Mouse (Mus musculus) hindbrain, embryonic 14.5 days (tissue): ENCODE results near the gene Aqp2. TPM values are rescaled to one million over a fixed set of nuclear protein-coding genes. Genes with fewer than 3 reads are reported as not detected.

Experiments
- ATAC-seq: fragments of 200-750 bp; cut with Nextera tagmentation; 2 replicates; pipeline ENCODE4 v1.8.0; 2017; ENCODE audit warnings: moderate number of reproducible peaks, mild to moderate bottlenecking, moderate TSS enrichment, moderate library complexity; ENCODE audit not compliant: low FRiP score
- DNase-seq: peaks from one replicate; pipeline ENCODE4 v3.0.0-alpha.2; 2015; ENCODE audit warnings: low spot score
- H3K27ac ChIP-seq: fragments of 300-500 bp; sonication (generic); 2 replicates; pipeline ENCODE4 v1.5.1; 2014; ENCODE audit warnings: mild to moderate bottlenecking, moderate library complexity
- H3K27me3 ChIP-seq: fragments of 300-500 bp; sonication (generic); 2 replicates; pipeline ENCODE4 v1.6.1; 2014; ENCODE audit warnings: mild to moderate bottlenecking, low read length, mixed read lengths; ENCODE audit not compliant: control insufficient read depth, insufficient read depth
- H3K36me3 ChIP-seq: fragments of 300-500 bp; sonication (generic); replicated peaks from 2 replicates; pipeline ENCODE4 v1.6.1; 2014; ENCODE audit not compliant: control insufficient read depth, insufficient read depth
- H3K4me1 ChIP-seq: fragments of 300-500 bp; sonication (generic); replicated peaks from 2 replicates; pipeline ENCODE4 v1.6.1; 2014; ENCODE audit warnings: antibody characterized with exemption, low read length, mixed read lengths; ENCODE audit not compliant: control insufficient read depth, insufficient read depth
- H3K4me2 ChIP-seq: fragments of 300-500 bp; sonication (generic); replicated peaks from 2 replicates; pipeline ENCODE4 v1.6.1; 2014; ENCODE audit warnings: mild to moderate bottlenecking, moderate library complexity
- H3K4me3 ChIP-seq: fragments of 300-500 bp; sonication (generic); replicated peaks from 2 replicates; pipeline ENCODE4 v1.5.1; 2014; ENCODE audit warnings: mild to moderate bottlenecking, low read length
- H3K9ac ChIP-seq: fragments of 300-500 bp; sonication (generic); 2 replicates; pipeline ENCODE4 v1.6.1; 2014
- H3K9me3 ChIP-seq: fragments of 300-500 bp; sonication (generic); 2 replicates; pipeline ENCODE4 v1.6.1; 2016; ENCODE audit warnings: low read length; ENCODE audit not compliant: control insufficient read depth
- WGBS: fragments of 180-500 bp; shearing (Covaris S2); extraction: QIAGEN DNeasy Blood & Tissue Kit; methylation state at CpG from one replicate; pipeline ENCODE4 v1.1.7; 2014; 5-methylcytosine and 5-hydroxymethylcytosine counted together
- polyA plus RNA-seq: library from polyadenylated mRNA; unstranded; fragments of >200 nt; fragmentation: Nextera tagmentation; extraction: Ambion mirVana; gene quantifications from 2 replicates; pipeline ENCODE4 v1.2.1, GENCODE M21; 2014

Gene Aqp2
- polyA plus RNA-seq, 1 experiment from 2014 or later = not detected

DNA sequence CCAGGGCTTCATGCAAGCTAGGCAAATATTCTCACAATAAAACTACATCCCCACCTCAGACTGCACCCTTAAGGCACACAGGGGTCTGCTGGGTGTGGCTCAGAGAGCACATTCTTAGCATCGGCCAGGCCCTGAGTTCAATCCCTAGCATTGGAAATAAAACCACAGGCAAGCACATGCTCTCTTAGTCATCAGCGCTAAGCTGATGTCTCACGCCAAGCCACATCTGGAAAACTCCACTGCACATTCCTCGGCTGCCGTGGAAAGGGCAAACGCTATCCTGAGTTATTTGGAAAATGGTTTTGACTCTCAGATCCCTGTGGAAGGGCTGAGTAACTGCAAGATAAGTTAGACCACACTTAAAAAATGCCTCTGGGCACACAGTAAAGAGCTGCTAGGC, 25.1 kb upstream of the Aqp2 start:
- Histone ChIP-seq H3K27me3 (no peaks in the 10 kb centered on the region), H3K4me3 (no peak overlapping the region), H3K9ac (no peak overlapping the region), H3K4me1 (no peaks in the 10 kb centered on the region), H3K4me2 (no peak overlapping the region), H3K36me3 (no peaks in the 10 kb centered on the region), H3K27ac (no peak overlapping the region), H3K9me3 (no peaks in the 10 kb centered on the region)
- no peak for ATAC-seq
- no peak for DNase-seq
- 77% methylated on average over 6 of the region's 6 CpGs for WGBS

DNA sequence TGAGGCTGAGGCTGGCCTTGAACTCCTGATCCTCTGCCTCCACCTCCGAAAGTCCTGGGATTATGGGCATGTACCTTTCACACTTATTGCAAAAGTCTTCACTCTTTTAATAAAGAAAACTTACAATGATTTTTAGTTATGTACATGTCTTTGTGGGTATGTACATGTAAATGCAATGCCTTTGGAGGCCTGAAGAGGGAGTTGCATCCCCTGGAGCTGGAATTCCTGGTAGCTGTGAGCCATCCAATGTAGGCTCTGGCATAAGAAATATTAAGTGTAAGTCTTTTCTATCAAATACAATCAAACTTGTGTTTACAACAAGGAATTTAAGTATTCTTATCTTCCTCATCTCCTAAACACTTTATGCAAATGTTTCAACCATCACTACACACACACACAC, 19.9 kb upstream of the Aqp2 start:
- Histone ChIP-seq H3K9me3 (no peaks in the 10 kb centered on the region), H3K27me3 (no peaks in the 10 kb centered on the region), H3K4me1 (no peaks in the 10 kb centered on the region), H3K4me3 (no peak overlapping the region), H3K27ac (no peak overlapping the region), H3K4me2 (no peak overlapping the region), H3K9ac (no peak overlapping the region), H3K36me3 (no peaks in the 10 kb centered on the region)
- 93% methylated on average over 1 of the region's 1 CpGs for WGBS
- ATAC-seq = no peak
- no peak for DNase-seq

DNA sequence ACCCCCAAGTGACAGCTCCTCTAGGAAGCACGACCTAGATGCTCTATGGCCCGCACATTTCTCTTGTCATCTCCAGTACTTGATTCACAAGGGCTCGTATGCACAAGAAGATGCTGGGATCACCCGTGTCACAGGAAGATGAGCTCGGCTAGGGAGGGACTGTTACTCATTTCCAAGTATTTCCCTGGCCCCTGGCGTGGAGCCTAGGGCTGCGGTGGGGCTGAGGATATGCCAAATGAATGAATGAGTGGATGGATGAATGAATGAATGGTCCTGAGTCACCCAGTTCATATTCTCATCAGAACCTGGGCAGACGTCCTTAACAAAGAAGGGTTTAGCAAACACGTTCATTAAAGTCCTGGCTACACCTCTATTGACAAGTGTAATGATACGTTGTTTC, 18.6 kb upstream of the Aqp2 start:
- no peak overlapping the region for H3K4me3 ChIP-seq
- 81% methylated on average over 10 of the region's 10 CpGs for WGBS
- no peaks in the 10 kb centered on the region for H3K9me3 ChIP-seq
- H3K9ac ChIP-seq = no peak overlapping the region
- H3K36me3 ChIP-seq = no peaks in the 10 kb centered on the region
- H3K4me1 ChIP-seq = no peaks in the 10 kb centered on the region
- no peaks in the 10 kb centered on the region for H3K27me3 ChIP-seq
- no peak overlapping the region for H3K27ac ChIP-seq
- DNase-seq = no peak
- H3K4me2 ChIP-seq = no peak overlapping the region
- no peak for ATAC-seq

DNA sequence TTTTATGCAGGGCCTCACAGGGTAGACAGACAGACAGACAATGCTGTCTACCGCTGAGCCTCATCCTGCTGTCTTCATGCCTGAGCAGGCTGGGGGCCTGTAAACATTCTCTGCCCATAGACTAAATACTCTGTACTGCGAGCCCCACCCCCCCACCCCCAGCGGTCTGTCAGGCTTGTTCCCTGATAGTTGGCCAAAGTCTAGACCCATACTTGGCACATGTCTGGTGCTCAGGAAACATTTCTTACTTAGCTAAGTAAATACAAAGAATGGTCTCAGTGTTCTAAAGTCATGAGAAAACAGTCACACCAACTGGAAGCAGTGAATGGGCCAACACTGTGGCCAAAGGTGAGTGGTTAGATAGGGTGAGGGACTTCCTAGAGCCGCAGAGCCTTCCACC, 11.5 kb upstream of the Aqp2 start:
- H3K9me3 ChIP-seq = no peaks in the 10 kb centered on the region
- no peak overlapping the region for H3K27ac ChIP-seq
- no peak for DNase-seq
- H3K4me2 ChIP-seq = no peak overlapping the region
- no peaks in the 10 kb centered on the region for H3K4me1 ChIP-seq
- H3K27me3 ChIP-seq = no peaks in the 10 kb centered on the region
- 66% methylated on average over 4 of the region's 4 CpGs for WGBS
- H3K36me3 ChIP-seq = no peaks in the 10 kb centered on the region
- no peak for ATAC-seq
- no peak overlapping the region for H3K4me3 ChIP-seq
- no peak overlapping the region for H3K9ac ChIP-seq

DNA sequence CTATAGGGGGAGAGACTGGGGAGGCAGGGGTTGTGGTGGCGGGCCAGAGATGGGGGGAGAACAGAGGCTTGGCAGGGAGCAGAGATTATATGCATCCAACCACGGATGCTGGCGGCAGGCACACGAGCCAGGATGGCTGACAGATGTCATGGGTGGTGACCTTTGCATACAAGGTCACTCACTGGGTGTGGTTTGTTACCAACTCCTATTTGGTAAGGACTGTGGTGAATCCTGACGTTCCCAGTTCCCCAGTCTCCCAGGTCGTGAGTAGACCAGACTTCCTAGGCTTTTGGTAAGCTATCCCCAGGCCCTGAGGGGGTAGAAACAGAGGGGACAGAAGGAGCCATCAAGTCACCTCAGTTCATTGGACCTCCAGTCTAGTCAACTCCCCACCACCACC, 10.2 kb upstream of the Aqp2 start:
- DNase-seq (no peak), ATAC-seq (no peak)
- no peak overlapping the region for H3K4me2 ChIP-seq
- H3K9me3 ChIP-seq = no peaks in the 10 kb centered on the region
- H3K4me1 ChIP-seq = no peaks in the 10 kb centered on the region
- no peaks in the 10 kb centered on the region for H3K36me3 ChIP-seq
- H3K4me3 ChIP-seq = no peak overlapping the region
- H3K27ac ChIP-seq = no peak overlapping the region
- WGBS = 58% methylated on average over 6 of the region's 6 CpGs
- no peak overlapping the region for H3K9ac ChIP-seq
- no peaks in the 10 kb centered on the region for H3K27me3 ChIP-seq

DNA sequence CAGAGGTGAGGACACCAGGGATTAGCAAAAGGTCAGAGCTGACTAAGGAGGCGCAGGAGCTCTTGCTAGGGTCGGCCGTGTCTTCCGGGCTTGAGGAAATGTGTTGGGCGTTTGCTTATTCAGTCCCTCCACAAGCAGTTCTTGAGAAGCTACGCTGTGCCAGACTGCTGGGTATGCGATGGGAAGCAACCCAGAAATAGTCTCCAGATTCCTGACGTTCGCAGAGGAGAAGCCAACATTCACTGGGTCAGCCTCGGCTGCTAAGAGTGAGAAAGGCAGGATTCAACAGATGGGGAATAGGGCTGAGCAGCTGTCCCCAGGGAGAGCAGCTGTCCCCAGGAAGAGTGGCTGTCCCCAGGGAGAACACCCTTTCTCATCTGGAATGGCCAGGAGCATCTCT, 9.7 kb upstream of the Aqp2 start:
- ATAC-seq (no peak), DNase-seq (no peak)
- H3K27ac ChIP-seq = no peak overlapping the region
- H3K9me3 ChIP-seq = no peaks in the 10 kb centered on the region
- 90% methylated on average over 10 of the region's 10 CpGs for WGBS
- no peaks in the 10 kb centered on the region for H3K36me3 ChIP-seq
- H3K9ac ChIP-seq = no peak overlapping the region
- no peaks in the 10 kb centered on the region for H3K4me1 ChIP-seq
- H3K27me3 ChIP-seq = no peaks in the 10 kb centered on the region
- H3K4me3 ChIP-seq = no peak overlapping the region
- no peak overlapping the region for H3K4me2 ChIP-seq

DNA sequence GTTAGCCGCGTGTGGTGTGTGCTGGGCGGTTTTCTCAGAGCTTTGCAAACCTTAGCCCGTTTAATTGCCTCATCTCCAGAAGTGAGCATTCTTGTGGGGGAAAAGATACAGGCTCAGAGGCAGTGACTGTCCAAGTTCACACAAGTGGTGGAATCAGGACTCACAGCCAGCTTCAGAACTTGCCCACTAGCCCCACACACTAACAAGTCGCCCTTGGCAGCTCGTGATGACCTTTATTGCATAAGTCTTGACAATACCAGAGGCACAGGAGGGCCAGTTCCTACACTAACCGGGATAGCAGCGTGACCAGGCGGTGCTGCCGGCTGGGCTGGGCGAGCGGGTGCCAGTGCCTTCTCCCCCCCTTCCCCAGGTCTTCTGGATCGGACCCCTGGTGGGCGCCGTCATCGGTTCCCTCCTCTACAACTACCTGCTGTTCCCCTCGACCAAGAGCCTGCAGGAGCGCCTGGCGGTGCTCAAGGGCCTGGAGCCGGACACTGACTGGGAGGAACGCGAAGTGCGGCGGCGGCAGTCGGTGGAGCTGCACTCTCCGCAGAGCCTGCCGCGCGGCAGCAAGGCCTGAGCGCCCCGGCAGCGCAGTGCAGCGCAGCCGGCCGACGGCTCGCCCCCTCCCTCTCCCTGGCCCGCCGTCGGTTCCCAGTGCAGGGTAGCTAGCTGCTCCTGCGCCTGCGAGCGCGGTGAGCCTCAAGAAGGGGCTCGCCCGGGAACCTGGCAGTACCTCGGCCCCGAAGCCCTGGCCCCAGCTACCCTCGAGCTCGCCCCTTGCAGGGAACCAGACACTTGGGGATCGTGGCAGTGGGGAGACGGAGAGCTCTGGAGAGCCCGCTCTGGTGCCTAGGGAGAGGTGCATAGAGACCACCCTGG, 4.8 kb downstream of the Aqp2 start:
- 3% methylated on average over 40 of the region's 54 CpGs for WGBS
- Histone ChIP-seq H3K36me3 (no peaks in the 10 kb centered on the region), H3K4me3 (peak overlapping the region; percentile 20), H3K4me1 (peaks cover 10% of the 10 kb centered on the region), H3K4me2 (peak overlapping the region; percentile 50), H3K27ac (no peak overlapping the region), H3K9ac (peak overlapping the region; percentile 44; the same call in 1 of the 2 replicates), H3K27me3 (peaks cover 72% of the 10 kb centered on the region), H3K9me3 (no peaks in the 10 kb centered on the region)
- DNase-seq = no peak
- ATAC-seq = peak; percentile 41; the same call in 1 of the 2 replicates

DNA sequence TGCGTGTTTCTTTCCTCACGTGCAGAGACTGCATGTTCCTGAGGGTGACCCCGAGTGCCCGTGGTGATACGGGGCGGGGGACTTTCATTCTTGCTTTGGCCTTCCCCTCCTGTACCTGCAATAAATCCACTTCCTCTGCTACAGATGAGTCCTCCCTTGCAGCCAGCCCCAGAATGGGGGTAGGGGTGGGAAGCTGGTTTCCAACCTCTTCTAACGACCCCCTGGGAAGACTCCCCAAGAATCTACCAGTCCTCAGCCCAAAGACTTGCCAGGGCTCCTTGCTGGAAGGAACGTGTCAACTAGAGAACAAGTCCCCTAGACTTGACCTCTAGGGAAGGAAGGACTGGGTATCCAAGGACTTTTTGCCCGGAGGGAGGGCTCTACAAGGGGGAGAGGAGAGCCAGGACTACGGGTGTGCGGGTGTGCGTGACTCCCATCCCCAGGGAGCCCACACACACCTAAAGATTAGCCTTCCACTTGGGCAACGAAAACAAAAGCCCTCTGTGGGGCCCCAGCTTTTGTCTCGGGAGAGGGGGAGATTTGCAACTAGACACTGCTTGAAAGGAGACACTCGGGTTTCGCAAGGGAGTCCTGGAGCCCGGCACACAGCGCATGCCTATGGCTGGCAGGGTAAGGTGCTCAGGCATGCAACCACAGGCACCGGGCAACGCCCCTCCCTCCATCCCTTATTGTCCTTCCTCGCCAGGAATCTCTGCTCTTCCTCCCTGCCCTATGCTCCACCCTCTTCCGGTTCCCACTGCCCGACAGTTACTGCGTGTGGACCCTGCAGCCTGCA, 5.8 kb downstream of the Aqp2 start:
- H3K9ac ChIP-seq = peak overlapping the region; percentile 9; the same call in 1 of the 2 replicates
- H3K9me3 ChIP-seq = no peaks in the 10 kb centered on the region
- DNase-seq (no peak), ATAC-seq (no peak)
- no peak overlapping the region for H3K27ac ChIP-seq
- no peaks in the 10 kb centered on the region for H3K36me3 ChIP-seq
- peak overlapping the region; percentile 50 for H3K4me2 ChIP-seq
- H3K4me3 ChIP-seq = peak overlapping the region; percentile 10; the same call in 1 of the 2 replicates
- under 1% methylated on average over 24 of the region's 24 CpGs for WGBS
- H3K27me3 ChIP-seq = peaks cover 81% of the 10 kb centered on the region
- peaks cover 10% of the 10 kb centered on the region for H3K4me1 ChIP-seq

DNA sequence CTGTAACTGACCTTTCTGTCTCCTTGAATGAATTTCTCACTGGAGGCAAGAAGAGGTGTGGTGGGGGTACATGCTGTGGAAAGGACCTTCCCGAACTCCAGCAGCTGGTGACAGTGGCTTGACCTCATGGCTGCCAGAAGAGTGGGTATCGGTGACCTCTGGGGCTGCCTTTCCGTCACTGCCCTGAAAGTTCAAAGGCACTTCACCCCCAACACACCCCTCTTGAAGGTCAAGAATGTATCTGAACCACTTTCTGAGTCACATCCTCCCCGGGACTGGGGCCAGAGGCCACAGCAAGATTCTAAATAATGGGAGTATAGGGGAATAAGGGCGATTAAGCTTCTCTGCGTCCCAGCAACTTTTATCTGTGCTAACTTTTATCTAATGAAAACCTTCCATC, 6.9 kb downstream of the Aqp2 start:
- Histone ChIP-seq H3K4me3 (no peak overlapping the region), H3K27me3 (peaks cover 92% of the 10 kb centered on the region), H3K36me3 (no peaks in the 10 kb centered on the region), H3K4me2 (no peak overlapping the region), H3K27ac (no peak overlapping the region), H3K9me3 (no peaks in the 10 kb centered on the region), H3K9ac (no peak overlapping the region), H3K4me1 (peaks cover 10% of the 10 kb centered on the region)
- DNase-seq (no peak), ATAC-seq (no peak)
- 67% methylated on average over 6 of the region's 6 CpGs for WGBS
